Mouse (Mus musculus) thymus, postnatal 10 days (tissue): ENCODE data around the gene Slfn2.

Source experiments
- DNase-seq, 2 experiments: peaks; one replicate each; pipeline ENCODE4 v3.0.0; 2021; ENCODE audit warnings: low spot score in 2 of 2

The Slfn2 gene

DNA sequence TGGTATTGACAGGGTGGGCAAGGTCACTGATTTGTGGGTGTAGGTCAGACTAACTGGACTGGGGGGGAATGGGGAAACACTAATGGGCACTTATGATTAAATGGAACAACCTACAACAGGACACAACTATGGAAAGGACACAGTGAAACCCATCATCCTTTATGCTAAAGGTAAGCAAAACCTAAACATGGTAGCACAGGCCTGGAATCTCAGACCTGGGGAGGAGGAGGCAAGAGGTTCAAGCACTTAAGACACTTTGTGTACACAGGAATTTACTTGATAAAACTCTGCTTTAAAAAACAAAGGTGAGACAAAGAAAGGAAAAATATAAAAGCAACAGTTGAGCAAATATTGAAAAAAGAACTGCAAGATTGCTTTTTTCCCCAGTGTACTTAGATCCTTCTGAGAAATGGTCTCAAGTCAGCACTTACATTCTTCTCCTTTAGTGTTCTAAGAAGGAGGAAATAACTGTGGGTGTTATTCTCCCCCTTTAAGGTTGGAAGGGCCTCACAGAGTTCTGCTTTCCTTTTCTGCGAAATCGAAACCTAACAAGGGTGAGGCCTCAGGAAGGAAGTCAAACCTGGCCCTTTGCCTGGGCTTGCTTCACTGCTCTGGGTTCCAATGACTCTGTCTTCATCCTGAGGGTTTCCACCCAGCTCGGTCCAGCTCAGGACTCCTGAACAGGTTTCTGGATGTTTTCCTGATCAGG, 13.0 kb downstream of the Slfn2 start:
- peak; percentile 77 to 78 for DNase-seq

GRCm38 (mm10) chr11:83078423-83079140, 13.7 kb downstream of the Slfn2 start:
- DNase-seq: peak in 1 of 2 experiments; percentile 33

DNA sequence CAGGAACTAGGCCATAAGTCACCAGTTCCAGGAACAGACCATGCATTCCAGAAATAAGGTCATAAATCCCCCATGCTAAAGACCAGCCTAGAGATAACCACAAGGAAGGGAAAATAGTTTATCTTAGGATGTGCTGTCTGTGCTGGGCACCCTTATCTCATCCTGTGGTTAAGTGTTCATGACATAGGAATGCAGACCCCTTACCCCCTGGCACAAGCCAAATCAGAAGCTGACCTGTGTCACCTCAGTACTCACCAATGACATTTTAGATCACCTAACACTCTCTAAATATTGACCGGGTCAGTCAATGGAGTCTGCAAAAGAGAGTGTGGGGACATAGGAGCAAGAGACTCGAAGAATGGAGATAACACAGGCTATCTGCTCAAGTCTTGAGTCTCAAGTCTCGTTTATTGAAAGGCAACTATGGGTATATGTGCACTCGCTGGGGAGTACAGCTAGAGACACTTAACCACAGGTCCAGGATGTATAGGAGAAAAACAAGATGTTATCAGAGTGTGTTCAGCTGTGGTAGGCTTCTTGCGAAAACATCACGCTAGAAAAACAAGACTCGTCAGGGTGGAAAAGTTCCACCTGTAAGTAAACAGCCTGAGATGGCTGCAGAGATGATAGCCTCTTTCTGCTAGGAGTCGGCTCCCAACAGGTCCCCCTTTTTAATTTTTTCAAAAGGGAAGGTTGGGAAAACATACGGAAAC, 14.7 kb downstream of the Slfn2 start:
- DNase-seq: peak; percentile 58 to 63

GRCm38 (mm10) chr11:83082741-83083473, 18.0 kb downstream of the Slfn2 start:
- DNase-seq: peak in 1 of 2 experiments; percentile 2

DNA sequence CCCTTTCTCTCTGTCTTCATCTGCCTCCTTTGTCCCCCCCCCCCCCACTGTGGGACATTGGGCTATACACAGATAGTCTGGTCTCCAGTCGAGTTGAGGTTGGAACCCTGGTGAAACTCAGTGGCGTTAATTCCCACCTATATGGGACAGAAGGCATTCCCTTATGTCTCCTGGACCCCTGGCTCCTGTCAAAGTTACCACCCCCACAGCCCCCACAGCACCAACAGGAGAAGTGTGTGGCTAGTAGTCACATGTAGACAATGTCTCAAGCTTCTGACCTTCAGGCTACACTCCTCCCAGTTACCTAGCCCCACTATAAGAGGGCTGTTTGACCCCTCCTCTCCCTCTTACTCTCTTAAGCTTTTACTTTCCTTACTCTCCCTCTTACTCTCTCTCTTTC, 19.2 kb downstream of the Slfn2 start:
- DNase-seq: peak in 1 of 2 experiments; percentile 2

DNA sequence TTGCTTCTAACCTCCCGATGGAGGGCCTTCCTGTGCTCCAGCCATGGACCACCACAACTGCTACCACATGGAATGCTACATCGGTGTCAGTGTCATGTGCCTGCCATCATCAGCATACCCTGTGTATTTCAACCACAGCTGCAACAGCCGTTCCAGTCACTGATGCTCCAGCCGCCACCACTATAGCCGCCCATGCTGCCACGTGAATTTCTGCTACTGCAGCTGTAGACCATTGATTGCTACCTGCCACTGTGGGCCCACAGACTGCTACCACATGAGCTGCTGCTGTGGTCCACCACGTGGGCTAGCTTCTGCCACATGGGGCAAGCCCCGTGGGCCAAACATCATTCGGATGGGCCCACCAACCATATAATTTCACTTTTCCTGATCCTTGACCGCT, 19.8 kb downstream of the Slfn2 start:
- DNase-seq: peak in 1 of 2 experiments; percentile 2

DNA sequence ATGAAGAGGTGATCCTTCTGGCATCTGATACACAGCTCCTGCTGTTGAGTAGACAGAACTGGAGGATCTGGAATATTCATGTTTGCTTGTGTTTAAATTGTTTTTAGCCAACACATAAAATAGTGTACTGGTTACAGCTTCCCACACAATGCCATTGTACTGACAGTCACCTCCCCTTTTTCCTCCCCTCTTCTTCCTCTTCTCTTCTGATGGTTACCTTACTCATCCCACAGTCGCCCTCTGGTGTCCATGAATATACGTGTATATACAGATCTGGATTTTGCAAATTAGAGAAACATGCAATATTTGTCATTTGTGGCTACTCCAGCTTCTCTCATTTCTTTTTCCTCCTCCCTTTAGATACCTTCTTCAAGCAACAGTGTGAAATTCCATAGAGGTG, 50.2 kb downstream of the Slfn2 start:
- peak; percentile 65 to 86 for DNase-seq

GRCm38 (mm10) chr11:83116597-83117227, 51.8 kb downstream of the Slfn2 start, which contains the start of gene Slfn1:
Gene Slfn1 (plus strand): TSS chr11:83116849.
- DNase-seq: peak in 1 of 2 experiments; percentile 16

GRCm38 (mm10) chr11:83118056-83118455, 53.1 kb downstream of the Slfn2 start:
- DNase-seq: no peak
